Mouse (Mus musculus) heart, embryonic 15.5 days (tissue): ENCODE data around the gene Gm45785. TPM values are rescaled to one million over a fixed set of nuclear protein-coding genes. Genes with fewer than 3 reads are reported as not detected.
A peak's percentile ranks its signal among the peaks of the same experiment; 100 is the strongest.

ENCODE experiments used
- ATAC-seq: fragments of 200-750 bp; cut with Nextera tagmentation; replicated peaks from 2 replicates; pipeline ENCODE4 v1.8.0; 2017; ENCODE audit warnings: low read depth, moderate TSS enrichment; ENCODE audit not compliant: insufficient number of reproducible peaks, insufficient read depth, low FRiP score
- H3K27ac ChIP-seq: fragments of 300-500 bp; sonication (generic); 2 replicates; pipeline ENCODE4 v1.5.1; 2015; ENCODE audit warnings: mild to moderate bottlenecking, inconsistent platforms
- H3K27me3 ChIP-seq: fragments of 300-500 bp; sonication (generic); 2 replicates; pipeline ENCODE4 v1.6.1; 2015; ENCODE audit warnings: inconsistent platforms
- H3K36me3 ChIP-seq: fragments of 300-500 bp; sonication (generic); 2 replicates; pipeline ENCODE4 v1.6.1; 2015; ENCODE audit warnings: mild to moderate bottlenecking, inconsistent platforms
- H3K4me1 ChIP-seq: fragments of 300-500 bp; sonication (generic); replicated peaks from 2 replicates; pipeline ENCODE4 v1.6.1; 2015; ENCODE audit warnings: inconsistent platforms
- H3K4me2 ChIP-seq: fragments of 300-500 bp; sonication (generic); 2 replicates; pipeline ENCODE4 v1.6.1; 2015; ENCODE audit warnings: inconsistent platforms, mild to moderate bottlenecking, moderate library complexity
- H3K4me3 ChIP-seq: fragments of 300-500 bp; sonication (generic); 2 replicates; pipeline ENCODE4 v1.5.1; 2015; ENCODE audit warnings: mild to moderate bottlenecking, inconsistent platforms
- H3K9ac ChIP-seq: fragments of 300-500 bp; sonication (generic); 2 replicates; pipeline ENCODE4 v1.6.1; 2015; ENCODE audit warnings: mild to moderate bottlenecking, inconsistent platforms
- H3K9me3 ChIP-seq: fragments of 300-500 bp; sonication (generic); replicated peaks from 2 replicates; pipeline ENCODE4 v1.6.1; 2016; ENCODE audit warnings: inconsistent platforms
- WGBS: fragments of 180-500 bp; shearing (Covaris S2); methylation state at CpG from one replicate; pipeline ENCODE4 v1.1.7; 2015; ENCODE audit warnings: mixed read lengths; 5-methylcytosine and 5-hydroxymethylcytosine counted together
- polyA plus RNA-seq: library from polyadenylated mRNA; unstranded; fragments of >200 nt; fragmentation: Nextera tagmentation; extraction: Ambion mirVana; gene quantifications from 2 replicates; pipeline ENCODE4 v1.2.1, GENCODE M21; 2015

Gm45785 gene
- polyA plus RNA-seq, 1 experiment from 2014 or later = not detected

GRCm38 (mm10) chr7:140857550-140858505 lies 1.7 kb upstream of the Gm45785 start, which contains the start of gene Bet1l:
TSS of gene Bet1l (minus strand) at chr7:140857577.
- Histone ChIP-seq H3K27me3 (no peaks in the 10 kb centered on the region), H3K36me3 (peaks cover 55% of the 10 kb centered on the region), H3K4me1 (peaks cover 32% of the 10 kb centered on the region), H3K9me3 (no peaks in the 10 kb centered on the region), H3K27ac (peak within 1 kb of the TSS; percentile 95), H3K4me2 (peak within 1 kb of the TSS; percentile 95), H3K9ac (peak within 1 kb of the TSS; percentile 95), H3K4me3 (peak within 1 kb of the TSS; percentile 97)
- 28% methylated on average over 40 of the region's 40 CpGs for WGBS
- 0 out of 2 replicates have a peak, but pooled peaks have one; percentile 4 for ATAC-seq

- under 1% methylated on average over 50 of the region's 50 CpGs for WGBS
- peak; percentile 82 for ATAC-seq
- H3K36me3 ChIP-seq = peaks cover 55% of the 10 kb centered on the region
Measured at GRCm38 (mm10) chr7:140856785-140857549, 836 bp upstream of the Gm45785 start, which contains the start of gene Ric8a. TSS of gene Ric8a (plus strand) at chr7:140856957.

GRCm38 (mm10) chr7:140855181-140855580 lies 950 bp downstream of the Gm45785 start:
- peak overlapping the region; percentile 95 for H3K4me2 ChIP-seq
- ATAC-seq = no peak
- peak overlapping the region; percentile 95; the same call in 1 of the 2 replicates for H3K27ac ChIP-seq
- H3K4me1 ChIP-seq = peaks cover 32% of the 10 kb centered on the region
- H3K9ac ChIP-seq = peak overlapping the region; percentile 95
- H3K27me3 ChIP-seq = no peaks in the 10 kb centered on the region
- peaks cover 45% of the 10 kb centered on the region for H3K36me3 ChIP-seq
- WGBS = 70% methylated on average over 9 of the region's 9 CpGs
- H3K4me3 ChIP-seq = peak overlapping the region; percentile 97
- H3K9me3 ChIP-seq = no peaks in the 10 kb centered on the region

More at GRCm38 (mm10) chr7:140856785-140857549, 836 bp upstream of the Gm45785 start, which contains the start of gene Ric8a:
- Histone ChIP-seq H3K9me3 (no peaks in the 10 kb centered on the region), H3K4me3 (peak within 1 kb of the TSS; percentile 97), H3K4me2 (peak within 1 kb of the TSS; percentile 95), H3K4me1 (peaks cover 32% of the 10 kb centered on the region), H3K9ac (peak within 1 kb of the TSS; percentile 95), H3K27me3 (no peaks in the 10 kb centered on the region), H3K27ac (peak within 1 kb of the TSS; percentile 95)

- Histone ChIP-seq H3K27me3 (no peaks in the 10 kb centered on the region), H3K9ac (no peak overlapping the region), H3K4me1 (peaks cover 29% of the 10 kb centered on the region), H3K4me3 (no peak overlapping the region; the same call in 1 of the 2 replicates), H3K27ac (no peak overlapping the region), H3K36me3 (peaks cover 38% of the 10 kb centered on the region), H3K9me3 (no peaks in the 10 kb centered on the region), H3K4me2 (no peak overlapping the region)
- ATAC-seq = no peak
- WGBS = 89% methylated on average over 18 of the region's 18 CpGs
Measured at GRCm38 (mm10) chr7:140854483-140854882, 1.6 kb downstream of the Gm45785 start.

GRCm38 (mm10) chr7:140853386-140853785 lies 2.7 kb downstream of the Gm45785 start:
- Histone ChIP-seq H3K27me3 (no peaks in the 10 kb centered on the region), H3K9me3 (no peaks in the 10 kb centered on the region)
- 81% methylated on average over 9 of the region's 9 CpGs for WGBS

GRCm38 (mm10) chr7:140851916-140852315 lies 4.2 kb downstream of the Gm45785 start:
- 96% methylated on average over 4 of the region's 4 CpGs for WGBS
- H3K36me3 ChIP-seq = peaks cover 32% of the 10 kb centered on the region
- H3K27ac ChIP-seq = no peak overlapping the region
- H3K4me2 ChIP-seq = no peak overlapping the region
- H3K4me1 ChIP-seq = peaks cover 19% of the 10 kb centered on the region
- no peaks in the 10 kb centered on the region for H3K9me3 ChIP-seq
- H3K9ac ChIP-seq = no peak overlapping the region
- H3K27me3 ChIP-seq = no peaks in the 10 kb centered on the region
- no peak overlapping the region for H3K4me3 ChIP-seq
- ATAC-seq = no peak

More at GRCm38 (mm10) chr7:140853386-140853785, 2.7 kb downstream of the Gm45785 start:
- no peak for ATAC-seq
- Histone ChIP-seq H3K27ac (no peak overlapping the region), H3K4me3 (no peak overlapping the region), H3K4me2 (no peak overlapping the region), H3K4me1 (peaks cover 20% of the 10 kb centered on the region), H3K9ac (no peak overlapping the region), H3K36me3 (peaks cover 32% of the 10 kb centered on the region)

GRCm38 (mm10) chr7:140848591-140848990 lies 7.5 kb downstream of the Gm45785 start:
- Histone ChIP-seq H3K9ac (no peak overlapping the region), H3K36me3 (peaks cover 22% of the 10 kb centered on the region), H3K4me3 (no peak overlapping the region), H3K27me3 (peaks cover 11% of the 10 kb centered on the region), H3K4me2 (no peak overlapping the region), H3K27ac (no peak overlapping the region), H3K9me3 (no peaks in the 10 kb centered on the region), H3K4me1 (peaks cover 12% of the 10 kb centered on the region)
- 92% methylated on average over 10 of the region's 10 CpGs for WGBS
- no peak for ATAC-seq

GRCm38 (mm10) chr7:140847755-140848580 lies 8.2 kb downstream of the Gm45785 start, which contains the start of gene Odf3:
TSS of gene Odf3 (plus strand) at chr7:140847805.
- Histone ChIP-seq H3K4me1 (peaks cover 12% of the 10 kb centered on the region), H3K27ac (0 out of 2 replicates have a peak within 1 kb of the TSS, but pooled peaks have one; percentile 12), H3K4me3 (no peak within 1 kb of the TSS), H3K9ac (no peak within 1 kb of the TSS), H3K36me3 (peaks cover 16% of the 10 kb centered on the region), H3K9me3 (no peaks in the 10 kb centered on the region), H3K4me2 (no peak within 1 kb of the TSS), H3K27me3 (peaks cover 17% of the 10 kb centered on the region)
- WGBS = 52% methylated on average over 11 of the region's 11 CpGs
- no peak for ATAC-seq

GRCm38 (mm10) chr7:140846676-140847075 lies 9.5 kb downstream of the Gm45785 start:
- H3K36me3 ChIP-seq = peaks cover 3% of the 10 kb centered on the region
- H3K27me3 ChIP-seq = peaks cover 30% of the 10 kb centered on the region
- 82% methylated on average over 10 of the region's 10 CpGs for WGBS
- H3K27ac ChIP-seq = no peak overlapping the region
- no peak overlapping the region for H3K9ac ChIP-seq
- peaks cover 12% of the 10 kb centered on the region for H3K4me1 ChIP-seq
- no peak overlapping the region for H3K4me3 ChIP-seq
- H3K9me3 ChIP-seq = no peaks in the 10 kb centered on the region
- no peak overlapping the region for H3K4me2 ChIP-seq
- no peak for ATAC-seq

GRCm38 (mm10) chr7:140845683-140846082 lies 10.4 kb downstream of the Gm45785 start:
- Histone ChIP-seq H3K27me3 (peaks cover 40% of the 10 kb centered on the region), H3K36me3 (no peaks in the 10 kb centered on the region), H3K4me3 (no peak overlapping the region), H3K4me2 (no peak overlapping the region), H3K9ac (no peak overlapping the region), H3K4me1 (peaks cover 12% of the 10 kb centered on the region), H3K9me3 (no peaks in the 10 kb centered on the region), H3K27ac (no peak overlapping the region)
- 59% methylated on average over 4 of the region's 4 CpGs for WGBS
- ATAC-seq = no peak
